Mouse (Mus musculus) layer of hippocampus, postnatal 36 days (tissue): ENCODE data around the gene Tapbp. TPM values are rescaled to one million over a fixed set of nuclear protein-coding genes. Genes with fewer than 3 reads are reported as not detected.
A peak's percentile ranks its signal among the peaks of the same experiment; 100 is the strongest.
"Not testable (repeated sequence)": the region's sequence is repeated elsewhere in the genome, so short reads cannot be mapped to it uniquely, and the experiment has no call there.

Experiments
- DNase-seq, 2 experiments: peaks; one replicate each; pipeline ENCODE4 v3.0.0; 2022
- total RNA-seq, 2 experiments: library from RNA; stranded (reverse); gene quantifications; 2 replicates each; pipeline ENCODE4 v1.2.3; 2021

The Tapbp gene
- total RNA-seq, 2 experiments from 2014 or later: 32.5 to 38.9 TPM

DNA sequence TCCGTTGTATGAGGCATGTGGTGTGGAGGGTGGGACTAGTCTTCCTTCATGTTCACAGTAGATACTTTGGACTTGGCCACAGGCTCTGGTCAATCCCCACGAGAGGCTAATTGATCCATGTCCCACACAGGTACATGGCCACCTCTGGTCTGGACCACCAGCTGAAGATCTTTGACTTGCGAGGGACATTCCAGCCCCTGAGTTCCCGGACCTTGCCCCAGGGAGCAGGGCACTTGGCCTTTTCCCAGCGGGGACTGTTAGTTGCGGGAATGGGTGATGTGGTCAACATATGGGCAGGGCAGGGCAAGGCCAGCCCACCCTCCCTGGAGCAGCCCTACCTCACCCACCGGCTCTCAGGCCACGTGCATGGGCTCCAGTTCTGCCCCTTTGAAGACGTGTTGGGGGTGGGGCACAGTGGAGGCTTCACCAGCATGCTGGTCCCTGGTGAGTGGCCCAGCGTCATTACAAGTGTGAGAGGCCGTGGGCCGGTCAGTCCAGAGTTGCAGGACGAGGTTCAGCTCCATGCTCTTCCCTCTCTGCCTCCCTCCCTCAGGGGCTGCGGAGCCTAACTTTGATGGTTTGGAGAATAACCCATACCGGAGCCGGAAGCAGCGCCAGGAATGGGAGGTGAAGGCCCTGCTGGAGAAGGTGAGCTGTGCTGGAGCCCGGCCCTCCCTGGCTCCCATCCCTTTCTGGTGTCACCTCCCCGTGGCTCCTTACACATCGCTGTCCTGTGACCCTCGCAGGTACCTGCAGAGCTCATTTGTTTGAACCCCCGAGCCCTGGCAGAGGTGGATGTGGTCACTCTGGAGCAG is 32.6 kb downstream of the Tapbp start:
- DNase-seq: no peak

DNA sequence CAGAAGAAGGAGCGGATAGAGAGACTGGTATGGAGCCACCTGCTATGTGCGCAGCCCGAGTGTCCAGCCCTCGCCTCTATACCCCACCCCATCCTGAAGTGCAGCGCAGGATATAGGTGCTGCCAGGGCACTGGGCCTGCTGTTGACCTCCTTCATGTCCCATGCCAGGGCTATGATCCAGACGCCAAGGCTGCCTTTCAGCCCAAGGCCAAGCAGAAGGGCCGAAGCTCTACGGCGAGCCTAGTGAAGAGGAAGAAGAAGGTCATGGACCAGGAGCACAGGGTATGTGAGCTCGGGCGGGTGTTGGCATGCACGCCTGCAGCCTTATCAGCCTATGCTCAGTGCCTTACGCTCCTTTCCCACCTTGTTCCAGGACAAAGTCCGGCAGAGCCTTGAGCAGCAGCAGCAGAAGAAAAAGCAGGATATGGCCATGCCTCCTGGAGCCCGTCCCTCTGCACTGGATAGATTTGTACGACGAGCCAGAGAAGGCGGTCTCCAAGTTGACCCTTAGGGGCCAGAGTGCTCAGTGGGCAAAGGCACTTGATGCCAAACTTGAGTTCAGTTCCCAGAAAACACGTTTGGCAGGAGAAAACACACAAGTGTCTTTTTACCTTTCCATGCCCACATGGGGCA is 33.3 kb downstream of the Tapbp start:
- DNase-seq: no peak

DNA sequence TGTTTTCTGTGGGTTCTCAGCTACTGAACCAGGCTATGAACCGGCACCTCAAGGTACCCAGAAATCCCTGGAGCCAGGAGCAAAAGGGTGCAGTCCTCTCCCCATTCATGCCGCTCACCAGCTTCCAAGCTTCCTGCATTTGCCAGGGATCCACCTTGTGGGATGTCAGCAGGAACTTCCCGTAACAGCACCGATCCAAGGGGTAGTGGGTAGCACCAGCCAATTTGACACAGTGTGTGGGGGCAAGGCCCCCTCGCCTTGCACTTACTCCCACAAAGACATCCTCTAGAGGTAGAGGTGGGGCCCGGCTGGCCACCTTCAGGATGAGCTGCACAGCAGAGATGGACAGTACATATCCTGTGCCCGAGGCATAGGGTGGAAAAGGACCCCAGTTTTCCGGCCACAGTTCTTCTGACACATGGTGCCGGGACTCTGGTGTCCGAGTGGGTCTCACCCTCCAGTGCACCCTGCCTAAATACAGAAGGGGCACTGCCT is 34.5 kb downstream of the Tapbp start:
- DNase-seq: no peak

DNA sequence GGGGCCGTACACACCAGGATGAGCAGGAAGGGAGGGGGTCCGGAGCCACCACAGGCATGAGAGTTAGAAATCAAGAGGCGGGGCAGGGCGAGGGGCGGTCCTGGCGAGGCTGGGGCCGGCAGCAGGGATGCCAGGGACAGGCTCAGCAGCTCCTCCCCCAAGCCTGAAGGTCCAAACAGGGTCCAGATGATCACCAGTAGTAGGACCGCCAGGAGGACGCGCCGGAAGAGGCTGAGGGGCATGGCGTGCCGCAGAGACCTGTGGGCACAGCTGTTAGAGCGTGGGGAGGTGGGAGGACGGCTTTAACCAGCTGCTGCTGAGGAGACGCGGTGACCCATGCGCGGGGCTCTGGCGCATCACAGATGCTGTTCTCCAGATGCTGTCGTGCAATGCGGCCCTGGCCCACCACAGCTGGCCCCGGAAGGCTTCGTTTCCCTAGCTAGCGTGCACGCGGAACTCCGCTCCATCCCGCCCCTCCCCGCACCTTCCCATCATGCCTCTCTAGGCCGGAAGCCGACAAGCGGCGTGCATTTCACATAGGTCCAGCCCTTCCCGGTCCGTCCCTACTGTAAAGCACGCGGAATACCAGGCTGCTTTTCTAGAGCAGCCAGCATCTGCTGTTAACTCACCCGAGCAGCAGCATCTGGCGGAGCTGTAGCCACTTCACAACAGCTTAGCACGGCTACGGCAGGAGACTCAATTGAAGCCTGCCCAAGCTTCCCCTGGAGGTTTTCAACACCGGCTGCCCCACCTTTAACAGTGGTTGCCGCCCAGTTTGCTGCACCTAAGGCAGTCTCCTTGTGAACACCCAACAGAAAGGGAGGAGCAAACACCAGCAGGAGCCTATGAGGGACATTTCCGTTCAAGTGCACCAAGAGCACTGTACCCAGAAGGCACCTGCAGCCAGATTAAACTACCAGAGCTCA is 35.6 kb downstream of the Tapbp start, which contains the start of gene B3galt4:
Gene B3galt4, minus strand, starts transcription at position 468 of the 926 bp plus-strand sequence.
- peak; percentile 75 to 76 for DNase-seq

GRCm38 (mm10) chr17:33952015-33952414 is 36.3 kb downstream of the Tapbp start:
- DNase-seq: not testable (repeated sequence)

DNA sequence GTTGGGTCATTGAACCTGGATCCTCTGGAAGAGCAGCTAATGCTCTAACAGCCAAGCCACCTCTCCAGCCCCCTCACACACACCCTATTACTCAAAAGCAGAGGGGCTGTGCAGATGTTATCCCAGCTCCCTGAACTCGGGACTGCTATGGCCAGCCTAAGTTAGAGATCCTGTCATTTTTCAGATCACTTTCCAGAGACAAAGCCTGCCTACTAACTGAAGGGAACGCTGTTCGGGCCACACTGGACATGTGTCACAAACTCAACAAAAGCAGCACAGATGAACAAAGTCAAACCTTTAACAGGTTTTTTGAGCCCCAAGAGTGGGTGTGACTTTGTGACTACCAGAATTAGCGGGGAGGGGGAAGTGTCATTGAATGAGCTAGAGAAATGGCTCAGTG is 37.2 kb downstream of the Tapbp start:
- DNase-seq: no peak

DNA sequence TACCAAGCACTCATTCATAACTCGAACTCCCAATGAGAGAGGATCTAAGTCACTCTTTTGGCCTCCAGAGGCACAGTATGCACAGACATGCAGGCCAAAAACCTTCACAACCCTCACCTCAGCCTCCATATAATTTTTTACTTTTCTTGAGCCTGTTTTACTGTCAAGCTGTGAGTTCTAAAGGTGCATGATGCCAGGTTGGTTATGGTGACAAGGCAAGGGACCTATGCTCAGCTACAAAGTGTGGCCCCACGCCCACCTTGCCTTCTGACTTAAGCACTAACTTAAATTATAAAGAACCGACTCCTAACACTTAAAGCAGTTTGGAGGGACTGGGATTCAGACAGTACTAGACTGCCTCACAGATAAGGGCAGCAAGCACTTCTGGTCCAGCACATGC is 37.6 kb downstream of the Tapbp start:
- no peak for DNase-seq

- DNase-seq: no peak
These were observed 38.4 kb downstream of the Tapbp start for GRCm38 (mm10) chr17:33953961-33954565.

DNA sequence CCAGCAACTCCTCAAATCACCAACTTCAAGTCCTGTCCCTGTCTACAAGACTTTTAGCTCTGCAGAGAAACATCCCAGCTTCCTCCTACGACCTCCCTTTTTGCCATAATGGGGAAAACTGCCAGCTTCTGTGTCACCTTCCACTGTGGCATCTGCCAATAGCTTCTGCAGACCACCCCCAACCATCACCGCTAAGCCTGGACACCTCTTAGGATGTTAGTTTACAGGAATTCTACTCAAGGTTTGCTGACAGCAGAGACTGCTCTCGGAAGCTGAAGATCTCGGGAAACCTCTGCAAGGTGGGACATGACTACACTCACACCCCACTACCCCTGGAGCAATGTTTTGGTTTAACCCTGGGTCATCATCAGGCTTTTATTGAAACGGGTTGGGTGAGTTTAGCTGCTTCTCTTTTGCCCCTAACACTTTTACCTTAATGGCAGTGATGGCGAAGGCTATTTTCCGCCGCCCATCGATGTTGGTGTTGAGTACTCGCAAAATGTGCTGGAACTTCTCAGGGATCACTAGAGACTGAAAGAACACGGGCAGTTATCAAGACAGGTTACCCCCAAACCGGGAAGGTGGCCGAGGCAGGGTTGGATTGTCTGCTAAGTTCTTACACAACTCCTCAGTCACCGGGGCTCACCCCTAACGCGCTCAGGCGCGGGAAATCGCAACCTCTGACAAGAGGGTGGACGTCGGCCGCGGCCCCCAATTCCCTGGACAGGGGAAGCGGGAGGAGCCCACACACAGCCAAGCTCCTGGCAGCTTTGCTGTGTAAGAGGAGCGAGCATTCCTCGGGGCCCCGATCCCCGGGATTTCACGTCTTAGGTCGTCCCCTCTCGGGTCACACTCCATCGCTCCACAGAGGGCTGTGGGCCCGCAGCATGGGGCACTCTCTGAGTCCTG is 39.2 kb downstream of the Tapbp start:
- no peak for DNase-seq

DNA sequence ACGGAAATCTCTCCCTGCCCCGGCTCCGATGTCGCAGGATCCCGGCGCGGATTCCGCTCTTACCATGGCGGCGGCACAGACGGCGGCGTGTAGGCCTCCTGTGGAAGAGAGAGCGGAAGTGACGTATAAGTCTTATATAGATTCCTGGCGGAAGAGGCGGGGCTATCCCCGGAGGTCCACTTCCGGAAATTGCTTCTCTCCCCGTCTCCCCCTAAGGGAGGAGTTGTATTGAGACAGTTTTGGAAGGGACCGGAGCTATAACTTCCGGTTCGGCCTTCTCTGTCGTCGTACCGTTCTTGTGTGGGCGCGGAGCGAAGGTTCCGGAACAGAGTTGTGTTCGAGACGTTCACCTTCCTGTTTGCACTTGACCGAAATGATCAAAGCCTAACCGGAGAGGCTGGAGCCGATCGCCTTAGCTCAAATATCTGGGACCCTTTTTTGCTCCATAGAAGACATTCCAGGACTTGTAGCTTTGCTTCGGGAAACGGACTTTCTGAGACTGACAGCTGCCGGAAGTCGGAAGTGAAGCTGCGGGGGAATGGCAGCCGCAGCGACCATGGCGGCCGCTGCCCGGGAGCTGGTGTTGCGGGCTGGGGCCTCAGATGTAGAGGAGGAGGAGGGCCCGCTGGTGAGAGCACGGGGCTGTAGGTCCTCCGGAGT is 40.0 kb downstream of the Tapbp start, which contains the start of the genes Vps52 and Rps18:
Gene Vps52, plus strand, starts transcription at position 258 of the 660 bp plus-strand sequence.
Gene Rps18, minus strand, starts transcription at position 447 of the 660 bp plus-strand sequence.
- peak; percentile 93 to 96 for DNase-seq

DNA sequence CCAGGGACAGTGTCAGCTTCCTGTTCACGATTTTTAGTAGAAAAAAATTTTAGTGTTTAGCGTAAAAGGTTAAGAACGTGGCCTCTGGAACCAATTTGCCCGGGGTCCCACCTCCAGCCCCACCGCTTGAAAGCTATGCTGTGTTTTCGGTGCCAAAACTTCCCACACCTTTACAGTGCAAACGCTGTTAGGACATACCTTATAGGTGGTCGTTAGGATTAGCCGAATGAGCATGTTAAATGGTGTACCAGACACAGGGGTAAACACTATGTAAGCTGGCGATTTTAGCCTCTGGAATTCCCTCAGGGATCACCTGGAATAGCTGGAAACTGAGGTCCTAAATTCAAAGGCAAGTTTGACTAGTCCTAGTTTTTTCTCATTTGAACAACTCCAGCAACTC is 40.6 kb downstream of the Tapbp start:
- DNase-seq: no peak

GRCm38 (mm10) chr17:33957493-33957892 is 41.8 kb downstream of the Tapbp start:
- DNase-seq: no peak

- no peak for DNase-seq
These were observed 42.8 kb downstream of the Tapbp start for GRCm38 (mm10) chr17:33958451-33958850.

GRCm38 (mm10) chr17:33959135-33959534 is 43.4 kb downstream of the Tapbp start:
- no peak for DNase-seq

DNA sequence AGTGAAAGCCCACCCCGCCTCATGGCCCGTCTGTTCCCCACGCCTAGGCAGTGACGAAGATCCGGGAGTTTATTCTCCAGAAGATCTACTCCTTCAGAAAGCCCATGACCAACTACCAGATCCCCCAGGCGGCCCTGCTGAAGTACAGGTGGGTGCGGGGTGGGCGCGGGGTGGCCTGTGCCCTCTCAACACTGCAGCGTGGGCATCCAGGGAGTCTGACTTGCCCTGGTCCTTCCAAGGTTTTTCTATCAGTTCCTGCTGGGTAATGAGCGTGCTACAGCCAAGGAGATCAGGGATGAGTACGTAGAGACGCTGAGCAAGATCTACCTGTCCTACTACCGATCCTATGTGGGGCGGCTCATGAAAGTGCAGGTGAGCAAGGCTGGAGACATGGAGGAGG is 44.2 kb downstream of the Tapbp start:
- DNase-seq: no peak

- DNase-seq: no peak
These were observed 47.2 kb downstream of the Tapbp start for GRCm38 (mm10) chr17:33962876-33963275.

DNA sequence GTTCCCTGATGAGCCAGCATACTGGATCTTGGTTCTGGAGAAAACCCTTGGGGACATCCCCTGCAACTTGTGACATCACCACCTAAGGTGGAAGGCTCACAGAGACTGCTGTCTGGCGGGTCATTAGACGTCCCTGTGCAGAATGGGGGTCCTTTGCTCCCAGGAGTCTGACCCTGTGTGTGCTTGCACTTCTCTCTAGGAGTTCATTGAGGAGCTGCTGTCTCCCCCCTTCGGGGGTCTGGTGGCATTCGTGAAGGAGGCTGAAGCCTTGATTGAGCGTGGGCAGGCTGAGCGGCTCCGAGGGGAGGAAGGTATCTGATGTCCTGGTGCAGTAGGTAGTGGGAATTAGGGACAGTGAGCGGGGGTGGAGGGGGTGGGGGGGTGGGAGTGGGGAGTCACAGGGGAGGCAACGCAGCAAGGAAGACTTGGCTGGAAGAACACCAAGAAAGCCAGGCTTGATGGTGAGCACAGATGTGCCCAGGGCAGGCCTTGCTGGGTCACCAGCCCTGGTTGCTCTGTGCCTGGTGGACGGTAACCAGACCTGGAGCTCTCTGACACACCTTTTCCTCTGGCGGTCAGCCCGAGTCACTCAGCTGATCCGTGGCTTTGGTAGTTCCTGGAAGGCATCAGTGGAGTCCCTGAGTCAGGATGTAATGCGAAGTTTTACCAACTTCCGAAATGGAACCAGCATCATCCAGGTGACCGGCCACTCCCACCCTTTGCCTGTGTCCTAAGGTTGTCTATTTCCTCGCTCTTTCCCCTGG is 49.6 kb downstream of the Tapbp start:
- DNase-seq: no peak

DNA sequence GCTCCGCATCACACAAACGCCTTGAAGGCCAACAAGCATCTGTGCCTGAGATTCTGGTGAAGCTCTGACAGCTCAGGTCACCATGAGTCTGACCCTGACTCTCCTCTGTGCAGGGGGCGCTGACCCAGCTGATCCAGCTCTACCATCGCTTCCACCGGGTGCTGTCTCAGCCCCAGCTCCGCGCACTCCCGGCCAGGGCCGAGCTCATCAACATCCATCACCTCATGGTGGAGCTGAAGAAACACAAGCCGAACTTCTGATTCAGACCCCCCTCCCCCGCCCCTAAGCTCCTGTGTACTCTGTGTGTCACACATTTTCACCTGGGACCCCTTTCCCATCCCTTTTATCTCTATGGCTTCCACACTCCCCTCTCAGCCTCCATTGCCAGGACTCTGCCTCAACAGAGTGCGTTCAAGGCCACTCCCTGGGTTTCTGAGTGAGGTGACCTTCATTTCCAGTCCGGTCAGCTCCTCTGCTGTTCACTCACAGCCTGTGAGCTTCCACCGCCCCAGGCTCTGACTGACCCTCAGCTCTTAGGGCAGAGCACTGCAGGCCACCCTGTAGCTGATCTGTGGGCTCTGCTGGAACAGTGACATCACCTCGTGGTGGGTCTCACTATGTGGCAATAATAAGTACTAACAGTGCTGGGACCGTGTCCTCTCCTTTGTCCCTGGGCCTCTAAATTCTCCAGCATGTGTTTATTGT is 50.3 kb downstream of the Tapbp start:
- no peak for DNase-seq

GRCm38 (mm10) chr17:33968489-33968888 is 52.8 kb downstream of the Tapbp start:
- peak; percentile 67 to 68 for DNase-seq
